Mouse (Mus musculus): ENCODE results near the gene Tex33.
A peak's percentile ranks its signal among the peaks of the same experiment; 100 is the strongest.
"Not testable (repeated sequence)": the region's sequence is repeated elsewhere in the genome, so short reads cannot be mapped to it uniquely, and the experiment has no call there.

The Tex33 gene

GRCm38 (mm10) chr15:78377859-78378258, 17.9 kb downstream of the Tex33 start:
- peak; percentile 61 for DNase-seq (ENCODE audit: low read depth, low spot score)

- no peak for DNase-seq (ENCODE audit: low read depth, low spot score)
Observed at GRCm38 (mm10) chr15:78374204-78374603, 21.5 kb downstream of the Tex33 start.

DNA sequence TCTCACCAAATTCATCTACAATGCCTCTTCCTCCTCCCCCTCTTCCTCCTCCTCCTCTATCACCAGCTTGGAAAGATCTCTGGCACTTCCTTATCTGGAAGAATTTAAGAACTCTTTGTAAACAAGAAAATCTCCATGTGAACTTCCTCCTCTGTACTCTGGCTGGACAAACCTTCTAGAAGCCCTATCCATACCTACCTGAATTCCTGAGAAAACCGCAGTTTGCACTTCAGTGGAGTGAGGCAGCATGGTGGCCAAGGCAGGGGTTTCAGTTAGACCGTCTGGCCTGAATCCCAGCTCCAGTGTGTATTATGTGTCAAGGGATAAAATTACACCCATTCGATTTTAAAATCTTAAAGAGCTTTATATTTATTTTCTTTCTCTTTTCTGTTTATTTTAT, 22.9 kb downstream of the Tex33 start:
- DNase-seq (ENCODE audit: low read depth, low spot score): no peak

GRCm38 (mm10) chr15:78369641-78370040, 26.1 kb downstream of the Tex33 start:
- no peak for DNase-seq (ENCODE audit: low read depth, low spot score)

- DNase-seq (ENCODE audit: low read depth, low spot score): peak; percentile 44
Observed at GRCm38 (mm10) chr15:78368926-78369346, 26.8 kb downstream of the Tex33 start.

DNA sequence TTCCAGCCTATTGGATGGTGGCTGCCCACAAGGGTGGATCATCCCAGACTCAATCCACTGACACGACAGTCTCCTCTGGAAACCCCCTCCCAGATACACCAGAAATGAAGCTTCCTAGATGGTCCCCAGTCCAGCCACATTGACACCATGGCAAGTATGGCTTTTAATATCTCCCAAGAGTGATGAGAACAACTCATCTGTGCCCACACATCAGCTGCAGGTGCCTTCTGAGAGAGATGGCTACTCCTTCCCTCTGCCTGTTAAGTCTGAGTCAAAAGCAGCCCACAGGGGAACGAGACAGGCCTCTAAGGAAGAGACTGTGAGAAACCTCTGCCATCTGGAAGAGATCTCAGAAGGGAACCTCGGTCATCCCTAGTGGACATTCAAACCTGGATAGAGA, 27.9 kb downstream of the Tex33 start:
- no peak for DNase-seq (ENCODE audit: low read depth, low spot score)

GRCm38 (mm10) chr15:78366875-78367274, 28.8 kb downstream of the Tex33 start:
- no peak for DNase-seq (ENCODE audit: low read depth, low spot score)

DNA sequence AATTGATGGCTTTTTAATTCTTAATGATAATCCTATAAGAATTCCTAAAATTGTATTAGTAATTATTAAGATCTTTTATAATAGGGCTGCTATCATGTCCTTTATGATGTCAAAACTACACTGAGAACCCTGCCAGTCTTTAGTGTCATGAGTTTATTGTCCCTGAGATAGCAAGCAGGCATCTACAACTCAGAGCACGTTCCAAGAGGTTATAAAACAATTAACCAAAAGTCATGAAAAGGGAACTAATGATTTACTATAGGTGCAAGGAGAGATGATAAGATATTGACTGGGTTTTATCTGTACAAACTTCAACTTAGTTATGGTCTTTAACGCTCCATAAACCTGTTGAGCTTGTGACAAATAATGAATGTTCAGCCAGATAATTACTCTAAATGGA, 29.8 kb downstream of the Tex33 start:
- no peak for DNase-seq (ENCODE audit: low read depth, low spot score)

- DNase-seq (ENCODE audit: low read depth, low spot score): no peak
Observed at GRCm38 (mm10) chr15:78355548-78355947, 40.2 kb downstream of the Tex33 start.

- DNase-seq (ENCODE audit: low read depth, low spot score): peak; percentile 40
Observed at GRCm38 (mm10) chr15:78354958-78355357, 40.8 kb downstream of the Tex33 start.

DNA sequence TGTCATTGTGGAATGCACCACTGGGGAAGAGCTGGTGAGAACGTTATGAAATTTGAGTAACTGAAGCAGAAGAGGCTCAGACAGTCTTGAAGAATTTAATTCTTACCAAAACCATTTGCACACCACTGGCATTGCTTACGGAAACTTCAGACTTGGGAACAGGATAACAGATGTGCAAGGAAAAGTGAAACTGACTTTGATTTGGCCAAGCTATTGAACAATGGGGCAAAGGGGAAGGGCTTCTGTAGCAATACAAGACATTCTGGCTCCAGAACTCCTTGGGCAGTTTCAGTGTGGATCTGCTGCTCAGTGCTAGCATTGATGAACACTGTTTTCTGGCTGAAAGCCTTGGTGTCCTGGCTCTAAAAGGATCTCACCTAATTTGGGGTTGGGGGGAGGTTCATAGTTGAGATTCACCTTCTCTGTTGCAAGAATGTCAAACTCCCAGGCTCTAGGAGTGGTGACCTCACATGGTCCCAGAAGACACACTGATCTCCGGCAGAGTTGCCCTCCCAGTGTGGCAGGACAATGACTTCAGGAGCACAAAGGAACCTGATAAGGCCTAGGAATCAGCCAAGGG, 44.0 kb downstream of the Tex33 start:
- no peak for DNase-seq (ENCODE audit: low read depth, low spot score)

DNA sequence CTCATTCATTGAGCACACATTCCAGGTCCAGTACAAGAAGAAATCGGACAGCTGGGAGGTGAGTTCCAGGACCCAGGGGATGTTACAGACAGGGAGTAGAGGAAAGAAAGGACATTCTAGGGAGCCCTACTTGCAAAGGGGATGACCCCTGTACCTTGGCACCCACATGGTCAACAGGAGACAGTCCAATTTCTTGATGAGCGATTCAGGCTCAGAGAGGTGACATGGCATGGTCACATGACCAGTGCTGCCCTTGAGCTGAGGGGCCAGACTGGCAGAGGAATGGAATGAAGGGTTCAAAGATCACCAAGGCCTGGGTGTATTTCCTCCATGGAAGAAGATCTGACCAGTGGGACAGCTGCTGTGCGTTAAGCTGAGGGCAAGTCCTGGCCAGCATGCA, 51.1 kb downstream of the Tex33 start:
- DNase-seq (ENCODE audit: low read depth, low spot score): no peak

DNA sequence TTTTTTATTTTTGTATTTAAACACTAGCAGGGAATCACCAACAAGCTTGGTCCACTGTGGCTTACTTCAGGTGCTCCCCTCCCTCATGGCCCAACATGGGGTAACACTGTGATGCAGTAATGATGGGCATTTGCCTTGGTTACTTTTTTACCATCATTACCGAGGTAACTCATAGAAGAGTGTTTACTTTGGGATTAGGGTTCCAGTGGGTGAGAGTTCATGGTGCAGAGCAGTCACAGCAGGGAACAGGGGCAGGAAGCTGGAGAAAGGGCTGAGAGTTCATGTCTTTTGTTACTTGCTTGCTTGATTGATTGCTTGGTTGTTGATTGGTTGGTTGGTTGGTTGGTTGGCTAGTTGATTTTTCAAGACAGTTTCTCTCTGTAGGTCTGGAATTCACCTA, 52.0 kb downstream of the Tex33 start:
- DNase-seq (ENCODE audit: low read depth, low spot score): no peak

DNA sequence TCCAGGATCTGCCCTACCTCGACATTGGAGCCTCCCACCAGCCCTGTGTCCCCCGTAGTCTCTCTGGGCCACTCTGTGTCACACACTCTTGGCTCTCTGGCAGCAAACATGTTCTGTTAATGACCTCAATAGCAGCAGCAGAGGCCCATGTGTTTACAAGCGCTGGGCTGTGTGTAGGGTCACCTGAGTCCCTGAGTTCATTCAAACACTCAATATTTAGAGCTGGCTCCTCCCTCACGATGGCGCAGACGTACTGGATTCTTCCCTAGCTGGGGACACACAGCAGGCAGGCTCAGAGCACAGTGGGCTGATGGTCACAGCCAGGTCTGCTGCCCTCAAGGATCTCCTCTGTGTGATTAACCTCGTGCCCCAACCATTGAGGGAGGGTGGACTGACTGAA, 54.8 kb downstream of the Tex33 start:
- not testable (repeated sequence) for DNase-seq (ENCODE audit: low read depth, low spot score)

GRCm38 (mm10) chr15:78339627-78340423, 55.9 kb downstream of the Tex33 start:
- peak; percentile 32 for DNase-seq (ENCODE audit: low read depth, low spot score)

- DNase-seq (ENCODE audit: low read depth, low spot score): no peak
Observed at GRCm38 (mm10) chr15:78334380-78334779, 61.3 kb downstream of the Tex33 start.

DNA sequence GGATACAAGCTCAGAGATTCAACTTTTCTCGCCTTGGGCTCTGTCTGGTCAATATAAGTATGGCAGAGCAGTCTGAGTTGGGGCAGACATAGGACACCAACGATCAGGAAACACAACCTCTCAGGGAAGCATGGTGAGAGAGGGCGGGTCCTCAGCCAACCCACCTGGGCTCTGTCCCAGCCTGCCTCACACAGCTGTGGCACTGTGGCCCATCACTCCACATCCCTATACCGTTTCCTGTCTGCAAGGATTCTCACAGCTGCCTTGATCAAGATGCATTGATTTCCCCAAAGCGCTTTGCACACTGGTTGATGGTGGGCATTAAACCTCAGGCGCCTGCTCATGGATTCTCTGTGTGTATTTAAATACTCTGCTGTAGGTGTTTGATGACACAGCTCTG, 62.7 kb downstream of the Tex33 start:
- no peak for DNase-seq (ENCODE audit: low read depth, low spot score)

- DNase-seq (ENCODE audit: low read depth, low spot score): no peak
Observed at GRCm38 (mm10) chr15:78331523-78332340, 64.0 kb downstream of the Tex33 start.

- DNase-seq (ENCODE audit: low read depth, low spot score): no peak
Observed at GRCm38 (mm10) chr15:78330706-78331105, 65.0 kb downstream of the Tex33 start.

DNA sequence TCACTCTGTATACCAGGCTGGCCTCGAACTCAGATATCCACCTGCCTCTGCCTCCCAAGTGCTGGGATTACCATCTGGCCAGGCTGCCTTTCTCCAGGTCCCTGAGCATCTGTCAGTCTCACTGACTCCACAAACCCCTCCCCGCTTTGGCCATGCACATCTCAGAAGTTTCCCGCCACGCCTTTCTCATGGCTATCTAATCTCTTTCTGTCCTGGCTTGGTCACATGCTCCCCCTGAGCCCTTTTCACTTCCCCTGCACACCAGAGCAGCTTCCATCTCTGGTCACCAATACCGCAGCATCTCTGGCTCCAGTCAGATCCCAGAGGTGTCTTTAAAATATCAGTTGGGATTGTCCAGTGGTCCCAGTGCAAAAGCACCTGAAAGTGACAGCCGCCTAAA, 65.7 kb downstream of the Tex33 start:
- not testable (repeated sequence) for DNase-seq (ENCODE audit: low read depth, low spot score)

GRCm38 (mm10) chr15:78328520-78329097, 67.1 kb downstream of the Tex33 start:
- no peak for DNase-seq (ENCODE audit: low read depth, low spot score)

Measured in R1 (cell line).